Mouse (Mus musculus) cortical plate, adult 2 months (tissue): Measurements from ENCODE around the gene Axin1. TPM values are rescaled to one million over a fixed set of nuclear protein-coding genes. Genes with fewer than 3 reads are reported as not detected.
"Not testable (repeated sequence)": the region's sequence is repeated elsewhere in the genome, so short reads cannot be mapped to it uniquely, and the experiment has no call there.

Experiments
- H3K27ac ChIP-seq: fragments of 200-500 bp; 2 replicates; pipeline ENCODE4 v1.5.1; 2012; ENCODE audit warnings: low read length, control low read depth, inconsistent platforms; ENCODE audit not compliant: insufficient read depth
- H3K4me1 ChIP-seq: fragments of 200-500 bp; 2 replicates; pipeline ENCODE4 v1.6.1; 2011; ENCODE audit warnings: low read length; ENCODE audit not compliant: control insufficient read depth, insufficient read depth
- H3K4me3 ChIP-seq: fragments of 200-500 bp; 2 replicates; pipeline ENCODE4 v1.5.1; 2011; ENCODE audit warnings: mild to moderate bottlenecking, low read length, control low read depth; ENCODE audit not compliant: insufficient read depth
- CTCF ChIP-seq: fragments of 200-500 bp; IDR thresholded peaks from 2 replicates; pipeline ENCODE4 v1.5.1; 2011; ENCODE audit warnings: mild to moderate bottlenecking, control low read depth, low read length; ENCODE audit not compliant: insufficient read depth; ENCODE audit errors: extremely low read depth
- POLR2A ChIP-seq: fragments of 200-500 bp; IDR thresholded peaks from 2 replicates; pipeline ENCODE4 v1.6.1; 2011; ENCODE audit warnings: mild to moderate bottlenecking, low read length, control low read depth; ENCODE audit not compliant: insufficient read depth; ENCODE audit errors: extremely low read depth
- polyA plus RNA-seq: library from polyadenylated mRNA; depleted of rRNA; stranded (reverse); fragments of >200 nt; gene quantifications from 2 replicates; pipeline ENCODE4 v1.2.3, GENCODE M21; 2012

Gene Axin1
- polyA plus RNA-seq, 1 experiment, result 15.4 TPM

- Histone ChIP-seq H3K4me1 (no peaks in the 10 kb centered on the region), H3K4me3 (no peak overlapping the region), H3K27ac (no peak overlapping the region)
- no peak for TF ChIP-seq POLR2A
- TF ChIP-seq CTCF, result no peak
These were observed 49.1 kb downstream of the Axin1 start for GRCm38 (mm10) chr17:26187592-26187991.

DNA sequence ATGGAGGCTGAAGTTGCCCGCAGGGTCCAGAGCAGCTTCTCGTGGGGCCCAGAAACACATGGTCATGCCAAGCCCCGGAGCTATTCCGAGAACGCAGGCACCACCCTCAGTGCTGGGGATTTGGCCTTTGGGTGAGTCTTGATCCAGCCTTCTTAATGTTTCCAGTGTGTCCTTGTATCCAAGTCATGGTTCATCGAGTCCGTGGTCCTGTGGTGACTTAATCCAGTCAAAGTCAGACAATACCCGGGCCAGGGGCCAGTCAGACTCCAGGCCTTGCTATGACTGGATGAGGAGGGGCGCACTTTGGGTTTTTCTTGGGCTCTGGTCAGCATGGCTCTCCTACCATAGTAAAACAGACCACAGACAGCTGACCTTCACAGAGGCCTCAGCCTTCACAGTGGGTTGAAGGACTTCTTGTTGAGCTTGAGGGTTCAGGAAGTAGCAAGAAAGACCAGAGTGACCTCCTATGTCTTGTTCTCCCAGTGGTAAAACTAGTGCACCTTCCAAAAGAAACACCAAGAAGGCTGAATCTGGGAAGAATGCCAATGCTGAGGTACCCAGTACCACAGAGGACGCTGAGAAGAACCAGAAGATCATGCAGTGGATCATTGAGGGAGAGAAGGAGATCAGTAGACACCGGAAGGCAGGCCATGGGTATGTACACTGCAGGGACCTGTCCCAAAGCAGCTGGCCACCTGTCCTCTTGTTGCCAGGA, 49.8 kb downstream of the Axin1 start:
- Histone ChIP-seq H3K4me3 (no peak overlapping the region), H3K4me1 (no peaks in the 10 kb centered on the region), H3K27ac (no peak overlapping the region)
- TF ChIP-seq CTCF (no peak), POLR2A (no peak)

DNA sequence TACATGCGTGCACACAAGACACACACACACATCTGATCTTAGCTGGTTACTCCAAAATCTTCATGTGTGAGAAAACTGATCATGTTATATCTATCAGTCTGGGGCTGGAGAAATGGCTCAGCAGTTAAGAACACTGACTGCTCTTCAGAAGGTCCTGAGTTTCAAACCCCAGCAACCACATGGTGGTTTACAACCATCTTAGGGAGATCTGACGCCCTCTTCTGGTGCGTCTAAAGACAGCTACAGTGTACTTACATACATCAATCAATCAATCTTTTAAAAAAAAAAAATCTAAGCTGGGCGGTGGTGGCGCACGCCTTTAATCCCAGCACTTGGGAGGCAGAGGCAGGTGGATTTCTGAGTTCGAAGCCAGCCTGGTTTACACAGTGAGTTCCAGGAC, 53.0 kb downstream of the Axin1 start:
- not testable (repeated sequence) for H3K4me1 ChIP-seq, H3K4me3 ChIP-seq, H3K27ac ChIP-seq

DNA sequence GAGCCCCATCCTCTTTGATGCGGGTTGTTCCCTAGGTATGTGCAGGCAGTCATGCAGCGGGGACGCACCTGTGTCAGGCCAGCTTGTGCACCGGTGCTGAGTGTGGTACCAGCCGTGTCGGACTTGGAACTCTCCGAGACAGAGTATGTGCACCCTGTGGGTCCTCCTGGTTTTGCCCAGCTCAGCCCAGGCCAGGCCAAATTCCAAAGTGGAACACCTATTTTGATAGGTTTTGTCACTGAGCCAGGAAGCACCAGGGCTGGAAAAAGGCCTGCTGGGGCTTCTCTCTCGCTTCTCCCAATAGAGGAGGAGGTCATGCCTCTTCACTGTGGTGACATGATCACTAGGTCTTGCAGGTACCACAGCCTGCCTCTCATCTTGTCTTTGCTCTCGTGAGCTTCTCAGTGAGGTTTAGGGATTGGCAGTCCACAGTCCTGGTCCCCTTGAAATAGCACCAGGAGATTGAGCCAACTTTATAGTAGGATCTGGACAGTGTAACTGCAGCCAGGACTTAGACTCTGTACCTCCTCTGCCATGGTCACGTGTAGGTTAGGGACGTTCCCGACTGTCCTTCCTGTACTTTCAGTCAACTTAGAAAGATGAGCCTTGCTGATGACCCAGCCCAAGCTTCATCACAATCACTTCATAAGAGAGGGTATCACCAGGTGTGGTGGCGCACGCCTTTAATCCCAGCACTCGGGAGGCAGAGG, 54.1 kb downstream of the Axin1 start:
- Histone ChIP-seq H3K27ac (no peak overlapping the region), H3K4me3 (no peak overlapping the region), H3K4me1 (no peaks in the 10 kb centered on the region)
- no peak for TF ChIP-seq CTCF
- no peak for TF ChIP-seq POLR2A

DNA sequence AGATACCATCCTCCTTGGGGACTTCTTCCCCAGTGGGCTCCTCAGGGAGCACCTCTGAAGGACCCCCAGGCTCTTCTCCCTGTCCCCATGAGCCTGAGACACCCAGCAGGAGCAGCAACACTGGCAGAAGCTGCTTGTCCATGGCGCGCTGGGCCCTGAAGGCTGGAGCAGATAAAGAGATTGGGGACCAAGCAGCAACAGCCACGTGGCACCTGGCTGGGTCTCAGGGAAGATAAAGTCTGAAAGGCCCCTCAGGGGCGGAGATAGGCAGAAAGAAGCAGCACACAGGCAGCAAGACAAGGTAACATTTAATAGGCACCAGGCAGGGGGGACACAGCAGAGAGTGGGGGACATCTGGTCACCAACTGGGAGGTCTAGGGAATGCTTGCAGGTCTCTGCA, 60.4 kb downstream of the Axin1 start, which contains the start of gene Pdia2:
Pdia2 (minus strand) TSS at position 196 of the 400 bp plus-strand sequence.
- Histone ChIP-seq H3K4me1 (0 out of 2 replicates have a peak, but pooled peaks cover 2% of the 10 kb centered on the region), H3K4me3 (no peak within 1 kb of the TSS; the same call in 1 of the 2 replicates), H3K27ac (no peak within 1 kb of the TSS)
- TF ChIP-seq CTCF (no peak), POLR2A (no peak)

DNA sequence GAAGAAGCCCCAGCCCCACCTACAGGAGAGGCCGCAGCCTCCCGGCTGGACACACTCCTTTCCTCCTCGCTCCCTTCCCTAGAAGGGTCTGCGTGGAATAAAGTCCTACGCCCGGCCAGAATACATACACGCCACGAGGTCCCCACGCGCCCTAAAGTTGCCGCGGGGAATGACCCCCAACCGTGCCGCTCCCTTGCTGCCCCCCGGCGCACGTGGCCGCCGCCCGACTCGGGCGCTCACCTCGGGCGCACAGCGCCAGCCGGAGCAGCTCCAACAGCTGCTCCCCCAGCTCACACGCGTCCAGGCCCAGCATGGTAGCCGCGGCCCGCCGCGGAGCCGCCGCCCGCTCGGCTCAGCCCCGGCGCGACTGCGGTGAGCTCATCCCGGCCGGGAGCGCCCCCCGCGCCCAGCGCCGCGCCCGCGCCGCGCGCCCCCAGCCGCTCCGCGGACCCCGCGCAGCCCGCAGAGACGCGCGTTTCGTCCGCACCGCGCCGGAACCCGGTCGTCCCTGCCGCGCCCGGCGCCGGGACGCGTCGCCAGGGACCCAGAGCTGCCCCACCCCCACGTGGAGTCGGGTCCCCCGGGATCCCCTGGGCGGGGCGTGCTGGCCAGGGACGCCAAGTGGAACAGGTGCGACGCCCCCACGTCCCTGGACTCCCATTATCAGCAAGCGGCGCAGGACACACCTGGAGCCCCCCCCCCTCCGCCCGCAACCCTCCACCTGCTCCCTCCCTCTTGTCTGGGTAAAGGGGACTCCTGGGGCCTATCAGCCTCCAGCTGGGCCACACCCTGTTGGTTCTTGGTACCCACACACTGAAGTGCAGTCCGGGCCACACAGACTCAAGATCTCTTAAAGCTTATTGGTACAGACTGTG, 62.6 kb downstream of the Axin1 start:
- Histone ChIP-seq H3K4me1 (peaks cover 5% of the 10 kb centered on the region; the same call in 1 of the 2 replicates), H3K27ac (0 out of 2 replicates have a peak overlapping the region, but pooled peaks have one; percentile 10), H3K4me3 (peak overlapping the region; percentile 45)
- TF ChIP-seq CTCF (no peak), POLR2A (no peak)

DNA sequence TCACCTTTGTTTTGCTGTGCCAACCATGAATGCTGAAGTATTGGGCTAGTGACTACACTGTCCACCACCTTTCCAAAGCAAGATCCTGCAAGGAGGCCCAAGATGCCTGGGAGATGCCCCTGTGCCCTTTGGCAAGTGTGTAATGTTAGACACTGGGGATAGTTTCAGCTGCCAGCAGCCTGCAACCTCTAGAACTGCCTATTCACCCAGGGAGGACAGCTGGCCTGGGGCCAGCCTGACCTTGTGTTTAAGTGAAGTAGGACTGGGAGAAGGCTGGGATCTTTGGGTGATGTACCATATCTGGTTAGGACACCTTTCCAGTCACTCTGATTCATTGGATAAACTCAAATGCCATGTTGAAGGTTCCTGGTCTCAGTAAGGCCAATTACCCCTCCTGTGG, 63.5 kb downstream of the Axin1 start:
- H3K4me3 ChIP-seq, result no peak overlapping the region; the same call in 1 of the 2 replicates
- no peak overlapping the region for H3K27ac ChIP-seq
- H3K4me1 ChIP-seq, result peaks cover 5% of the 10 kb centered on the region; the same call in 1 of the 2 replicates
- TF ChIP-seq CTCF, result no peak
- no peak for TF ChIP-seq POLR2A

GRCm38 (mm10) chr17:26202737-26203136, 64.2 kb downstream of the Axin1 start, which contains the start of gene Rgs11:
TSS of gene Rgs11 (plus strand) at chr17:26202951.
- TF ChIP-seq CTCF (no peak), POLR2A (no peak)
- Histone ChIP-seq H3K4me3 (peak within 1 kb of the TSS; percentile 52), H3K4me1 (peaks cover 5% of the 10 kb centered on the region; the same call in 1 of the 2 replicates), H3K27ac (no peak within 1 kb of the TSS)

DNA sequence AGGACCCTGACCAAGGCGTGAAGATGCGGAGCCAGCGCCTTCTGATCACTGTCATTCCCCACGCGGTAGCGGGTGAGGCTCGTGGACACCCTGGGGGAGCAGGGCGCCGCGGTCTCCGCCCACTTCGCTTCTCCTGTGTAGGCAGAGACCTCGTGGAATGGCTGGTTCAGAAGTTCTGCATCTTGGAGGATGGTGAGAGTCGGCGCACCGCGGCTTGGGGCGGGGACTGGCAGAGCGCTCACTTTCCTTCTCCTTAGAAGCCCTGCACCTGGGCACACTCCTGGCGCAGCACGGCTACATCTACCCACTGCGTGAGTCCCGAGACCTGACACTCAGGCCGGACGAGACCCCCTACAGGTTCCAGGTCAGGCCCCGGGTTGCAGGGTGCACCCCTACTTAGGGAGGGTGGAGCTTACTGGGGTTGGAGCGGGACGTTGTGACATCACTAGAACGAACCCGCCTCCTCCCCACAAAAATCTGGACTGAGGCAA, 64.9 kb downstream of the Axin1 start:
- no peak for TF ChIP-seq CTCF
- peak; percentile 13; the same call in 1 of the 2 replicates for TF ChIP-seq POLR2A
- no peak overlapping the region for H3K27ac ChIP-seq
- H3K4me1 ChIP-seq, result peaks cover 5% of the 10 kb centered on the region; the same call in 1 of the 2 replicates
- H3K4me3 ChIP-seq, result peak overlapping the region; percentile 52
